ENCODE assay signal across 8 mouse cellular contexts in genomic region chr2:13544193-13544824, GRCm38 (mm10). TPM values are rescaled to one million over a fixed set of nuclear protein-coding genes. Genes with fewer than 3 reads are reported as not detected.
DNase-seq lines count a peak whose midpoint lies in the region; ATAC-seq and TF ChIP-seq lines count a peak whose summit lies in the region.

Gene Trdmt1 (minus strand): TSS chr2:13544668.

- peaks cover 12% of the 10 kb centered on the region; the same call in 1 of the 2 replicates for H3K4me1 ChIP-seq in hindbrain, embryonic 12.5 days

- H3K27me3 ChIP-seq in Patski = no peaks in the 10 kb centered on the region
- no peaks in the 10 kb centered on the region for H3K27me3 ChIP-seq in hindbrain, embryonic 12.5 days

- DNase-seq in Patski (ENCODE audit: low read depth, low spot score) = no peak
- DNase-seq in cerebellum, postnatal 10 days = peak; percentile 82 to 88
- peak; percentile 61 to 74 for DNase-seq in frontal cortex, postnatal 10 days (ENCODE audit: low spot score in 2 of 2)
- peak; percentile 80 to 88 for DNase-seq in layer of hippocampus, postnatal 14 days (ENCODE audit: low spot score in 2 of 2)
- peak; percentile 90 for DNase-seq in lung, postnatal 10 days
- peak; percentile 71 for DNase-seq in ovary, postnatal 14 days (ENCODE audit: low spot score)
- peak; percentile 70 to 79 for DNase-seq in thymus, postnatal 10 days (ENCODE audit: low spot score in 2 of 2)

- WGBS in hindbrain, embryonic 12.5 days = under 1% methylated on average over 35 of the region's 39 CpGs

- POLR2A ChIA-PET in Patski (lab: Charles Lee) = interaction anchor here (0.9 to 2.3 kb wide), 3 partner anchors 9 to 30 kb away, joined by 3 to 11 read pairs (median 5); no protein-coding TSS in a partner anchor

- H3K27ac ChIP-seq in hindbrain, embryonic 12.5 days = peak within 1 kb of the TSS; percentile 95

- H3K4me2 ChIP-seq in hindbrain, embryonic 12.5 days (replicated peaks) = peak within 1 kb of the TSS; percentile 56

- no peaks in the 10 kb centered on the region for H3K36me3 ChIP-seq in hindbrain, embryonic 12.5 days

- peak; percentile 98 for ATAC-seq in Patski
- ATAC-seq in hindbrain, embryonic 12.5 days (ENCODE audit: low FRiP score) = peak; percentile 99

- CTCF ChIA-PET in Patski (lab: Charles Lee) = interaction anchor here (0.9 to 5.2 kb wide), 6 partner anchors 10 to 251 kb away, joined by 3 to 34 read pairs (median 4); partner anchors contain the start of gene Vim

- peak within 1 kb of the TSS; percentile 82 for H3K9ac ChIP-seq in hindbrain, embryonic 12.5 days

- H3K9me3 ChIP-seq in hindbrain, embryonic 12.5 days (replicated peaks) = no peaks in the 10 kb centered on the region

- no peak for TF ChIP-seq CTCF in Patski (IDR thresholded peaks at IDR 0.05)

- in situ Hi-C loops in Patski (cut with MboI; ENCODE audit: low pct_unique_long_range_greater_than_20kb) = loop anchor here (10.0 kb wide), 1 partner anchor 160 kb away; no protein-coding TSS in a partner anchor

- H3K4me3 ChIP-seq in hindbrain, embryonic 12.5 days = peak within 1 kb of the TSS; percentile 62

RNA-seq across cellular contexts. Expression of gene Trdmt1, which starts in this region (rescaled TPM):
- 8.0 TPM for polyA plus RNA-seq in Patski (2021)
- 6.4 and 7.9 TPM in 2 replicates for polyA plus RNA-seq in hindbrain, embryonic 12.5 days (2016; fragmentation: Nextera tagmentation; extraction: Ambion mirVana)
- 1 to 10 TPM; 4.4 to 5.9 TPM for total RNA-seq in layer of hippocampus, postnatal 14 days (2021)
